Mouse (Mus musculus) left cerebral cortex, postnatal 25 days (tissue): ENCODE results near the gene Slc12a4. TPM values are rescaled to one million over a fixed set of nuclear protein-coding genes. Genes with fewer than 3 reads are reported as not detected.
"Not testable (repeated sequence)": the region's sequence is repeated elsewhere in the genome, so short reads cannot be mapped to it uniquely, and the experiment has no call there.

Source experiments
- DNase-seq, 2 experiments: peaks; one replicate each; pipeline ENCODE4 v3.0.0; 2022; ENCODE audit warnings: low spot score in 2 of 2, mixed read lengths in 1 of 2
- intact Hi-C: fragments of 180-260 bp; cut with DNase I; formaldehyde crosslinking; loops from one replicate; pipeline ENCODE4 v1.15.1; 2025
- total RNA-seq, 2 experiments: library from RNA; stranded (reverse); gene quantifications; 2 replicates each; pipeline ENCODE4 v1.2.3; 2021

The Slc12a4 gene
- total RNA-seq: 10 to 100 TPM; 20.0 to 23.3 TPM

GRCm38 (mm10) chr8:105965905-105966341, at the start of gene Slc12a4:
Gene Slc12a4 (minus strand): TSS chr8:105966097.
- intact Hi-C loops: no loop called here
- peak in 1 of 2 experiments; percentile 23 for DNase-seq

DNA sequence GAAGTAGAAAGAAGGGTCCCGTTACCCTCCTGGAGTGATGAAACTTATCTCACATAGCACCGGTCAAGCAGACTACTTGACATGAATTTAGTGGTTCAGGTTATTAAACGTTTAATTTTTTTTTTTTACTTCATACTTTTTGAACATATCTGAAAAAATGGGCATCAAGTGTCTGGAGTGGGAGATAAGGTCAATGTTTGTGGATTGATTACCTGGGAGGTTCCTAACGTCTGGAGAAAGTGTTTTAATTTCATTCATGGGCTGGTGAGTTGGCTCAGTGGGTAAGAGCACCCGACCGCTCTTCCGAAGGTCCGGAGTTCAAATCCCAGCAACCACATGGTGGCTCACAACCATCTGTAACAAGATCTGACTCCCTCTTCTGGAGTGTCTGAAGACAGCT, 46.3 kb upstream of the Slc12a4 start:
- intact Hi-C loops, DNase-seq: not testable (repeated sequence)

DNA sequence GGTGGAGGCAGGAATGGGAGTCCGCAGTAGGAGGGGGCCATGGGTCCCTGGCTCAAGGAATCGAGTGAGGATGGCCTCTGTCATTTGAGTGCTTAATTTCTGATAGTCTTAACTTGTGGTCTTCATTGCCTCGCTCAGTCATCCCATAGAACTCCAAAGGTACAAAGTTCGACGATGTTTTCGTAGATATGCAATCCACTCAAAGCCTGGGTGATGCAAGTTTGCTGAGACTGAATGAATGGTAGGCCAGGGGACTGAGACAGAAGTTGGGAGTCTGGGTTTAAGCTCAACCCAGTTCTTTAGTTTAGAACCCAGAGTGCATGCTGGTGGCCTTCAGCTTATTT, 45.7 kb upstream of the Slc12a4 start, which contains the start of gene Ddx28:
TSS of gene Ddx28 (minus strand) at position 240 of the 344 bp plus-strand sequence.
- no peak for DNase-seq
- intact Hi-C loops: loop anchor here (1.0 kb wide), 2 partner anchors 48 to 111 kb away; partner anchors contain the start of gene Pskh1

GRCm38 (mm10) chr8:106010748-106011642, 45.1 kb upstream of the Slc12a4 start:
- intact Hi-C loops: loop anchor here (1.0 kb wide), 2 partner anchors 48 to 111 kb away; partner anchors contain the start of gene Pskh1
- DNase-seq: peak; percentile 96 to 98

GRCm38 (mm10) chr8:106007891-106008290, 42.0 kb upstream of the Slc12a4 start:
- intact Hi-C loops: not testable (repeated sequence)

GRCm38 (mm10) chr8:106007135-106007534, 41.2 kb upstream of the Slc12a4 start:
- intact Hi-C loops: no loop called here

More at GRCm38 (mm10) chr8:106007891-106008290, 42.0 kb upstream of the Slc12a4 start:
- not testable (repeated sequence) for DNase-seq

DNA sequence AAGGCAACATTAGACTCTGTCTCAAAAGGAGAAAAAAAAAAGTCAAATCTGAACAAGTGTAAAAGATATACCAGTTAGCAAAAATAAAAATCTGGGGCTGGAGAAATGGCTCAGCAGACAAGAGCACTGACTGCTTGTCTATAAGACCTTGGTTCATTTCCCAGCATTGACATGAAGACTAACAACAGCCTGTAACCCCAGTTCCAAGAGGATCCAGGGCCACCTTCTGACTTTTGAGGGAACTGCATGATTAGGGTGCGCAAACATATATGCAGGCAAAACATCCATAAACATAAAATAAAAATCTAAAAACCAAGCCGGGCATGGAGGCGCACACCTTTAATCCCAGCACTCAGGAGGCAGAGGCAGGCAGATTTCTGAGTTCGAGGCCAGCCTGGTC, 40.5 kb upstream of the Slc12a4 start:
- no peak for DNase-seq
- intact Hi-C loops: no loop called here

More at GRCm38 (mm10) chr8:106007135-106007534, 41.2 kb upstream of the Slc12a4 start:
- no peak for DNase-seq

DNA sequence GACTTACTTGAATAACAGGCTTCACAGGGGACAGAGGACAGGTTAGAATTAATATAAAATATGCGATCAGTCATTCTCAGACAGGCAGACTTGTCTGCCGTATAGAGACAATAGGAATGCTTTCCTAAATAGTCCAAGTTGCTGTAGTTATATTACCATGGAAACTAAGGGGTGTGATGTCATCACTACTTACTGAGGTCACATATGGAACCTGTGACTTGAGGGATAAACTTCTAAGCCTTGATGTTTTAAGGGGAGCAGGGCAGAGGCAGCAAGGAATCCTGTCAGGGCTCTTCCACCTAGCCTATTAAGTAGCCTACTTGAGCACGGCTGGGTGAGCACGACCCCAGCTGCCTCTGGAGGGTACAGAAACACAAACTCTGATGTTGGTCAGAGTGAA, 40.0 kb upstream of the Slc12a4 start, which contains the start of gene Dpep2nb:
TSS of gene Dpep2nb (minus strand) at position 101 of the 400 bp plus-strand sequence.
- DNase-seq: no peak
- intact Hi-C loops: no loop called here

DNA sequence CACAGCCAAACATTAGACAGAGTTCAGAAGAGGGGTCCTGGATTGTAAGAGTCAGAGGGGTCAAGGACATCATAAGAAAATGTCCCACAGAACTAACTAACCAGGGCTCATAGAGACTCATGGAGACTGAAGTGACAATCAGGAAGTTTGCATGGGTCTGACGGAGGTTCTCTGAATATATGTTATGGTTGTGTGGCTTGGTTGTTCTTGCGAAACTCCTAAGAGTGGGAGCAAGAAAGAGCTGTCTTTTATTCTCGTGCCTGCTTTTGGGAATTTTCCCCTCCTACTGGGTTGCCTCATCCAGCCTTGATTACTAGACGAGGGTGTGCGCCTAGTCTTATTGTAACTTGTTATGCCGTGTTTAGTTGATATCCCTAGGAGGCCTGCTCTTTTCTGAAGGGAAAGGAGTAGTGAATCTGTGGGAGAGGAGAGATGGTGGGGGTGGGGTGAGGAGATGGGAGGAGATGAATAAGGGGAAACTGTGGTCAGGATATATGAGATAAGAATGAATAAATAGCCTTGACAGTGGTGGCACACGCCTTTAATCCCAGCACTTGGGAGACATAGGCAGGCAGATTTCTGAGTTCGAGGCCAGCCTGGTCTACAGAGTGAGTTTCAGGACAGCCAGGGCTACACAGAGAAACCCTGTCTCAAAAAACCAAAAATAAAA, 38.8 kb upstream of the Slc12a4 start:
- intact Hi-C loops: no loop called here
- DNase-seq: no peak

DNA sequence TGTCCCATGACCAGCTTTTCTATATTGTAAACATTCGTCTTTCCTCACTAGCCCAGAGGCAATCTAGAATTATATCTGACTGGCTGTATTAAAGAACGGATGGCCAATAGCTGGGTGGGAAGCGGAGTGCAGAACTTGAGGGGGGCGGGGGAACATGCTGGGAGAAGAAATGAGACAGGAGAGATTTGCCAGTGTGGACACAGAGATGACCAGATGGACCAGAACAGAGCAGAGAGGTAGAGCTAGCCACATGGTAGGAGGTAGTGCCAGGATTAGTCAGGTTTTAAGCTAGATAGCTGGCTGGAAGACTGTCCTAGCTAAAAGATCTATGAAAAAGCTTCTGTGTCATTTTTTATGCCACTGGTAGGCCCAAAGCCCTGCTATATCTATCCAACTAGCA, 36.0 kb upstream of the Slc12a4 start:
- intact Hi-C loops: no loop called here
- no peak for DNase-seq

DNA sequence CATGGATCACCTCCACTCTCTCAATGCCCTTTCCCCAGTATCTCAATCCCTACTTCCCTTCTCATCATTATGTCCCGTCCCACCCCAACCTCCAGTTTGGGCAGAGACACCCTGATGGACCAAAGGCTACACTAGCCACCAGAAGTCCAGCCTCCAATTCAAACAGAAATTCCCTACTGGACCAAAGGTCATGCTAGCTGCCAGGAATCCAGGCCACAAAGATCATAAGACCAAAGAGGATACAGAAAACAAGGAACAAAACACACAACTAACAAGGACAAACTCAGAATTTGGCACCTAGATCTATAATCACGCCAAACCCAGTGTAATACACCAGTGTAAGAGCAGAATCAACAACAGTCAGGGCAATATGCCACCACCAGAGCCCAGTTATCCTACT, 33.1 kb upstream of the Slc12a4 start:
- no peak for DNase-seq
- intact Hi-C loops: no loop called here

GRCm38 (mm10) chr8:105996359-105996758, 30.5 kb upstream of the Slc12a4 start:
- intact Hi-C loops: no loop called here
- DNase-seq: no peak

DNA sequence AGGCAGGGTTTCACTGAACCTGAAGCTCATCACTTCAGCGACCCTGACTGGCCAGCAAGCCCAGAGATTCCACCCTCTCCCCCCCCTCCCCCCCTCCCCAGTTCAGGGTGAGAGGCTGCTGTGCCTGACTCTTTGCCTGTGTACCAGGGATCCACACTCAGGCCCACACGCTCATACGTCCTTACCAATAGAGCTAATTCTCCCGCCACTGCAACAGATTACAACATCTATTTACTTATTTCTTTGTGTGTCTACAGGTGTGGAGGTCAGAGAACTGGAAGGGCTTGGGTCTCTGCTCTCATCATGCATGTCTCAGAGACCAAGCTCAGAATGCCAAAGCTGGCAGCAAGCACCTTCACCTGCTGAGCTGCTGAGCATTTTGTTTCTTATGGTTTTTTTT, 27.3 kb upstream of the Slc12a4 start:
- DNase-seq: no peak
- intact Hi-C loops: no loop called here

DNA sequence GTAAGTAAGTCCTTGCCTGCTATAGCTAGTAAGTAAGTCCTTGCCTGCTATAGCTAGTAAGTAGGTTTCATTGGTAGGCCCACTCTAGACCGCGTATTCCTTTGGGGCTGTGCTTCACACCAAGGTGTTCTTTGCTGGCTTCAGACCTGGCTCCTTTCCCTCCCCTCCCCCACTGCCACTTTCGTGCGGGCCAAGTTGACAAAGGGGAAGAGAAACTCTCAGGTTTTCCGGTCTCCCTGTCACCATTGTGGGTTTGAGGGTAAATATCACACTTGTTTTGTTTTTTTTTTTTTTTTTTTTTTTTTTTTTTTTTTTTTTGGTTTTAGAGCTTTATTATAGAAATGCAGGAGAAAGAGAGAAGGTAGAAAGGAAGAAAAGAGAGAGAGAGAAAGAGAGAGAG, 26.6 kb upstream of the Slc12a4 start:
- intact Hi-C loops: no loop called here
- DNase-seq: no peak

- DNase-seq: no peak
- intact Hi-C loops: loop anchor here (1.0 kb wide), 1 partner anchor 31 kb away; no protein-coding TSS in a partner anchor
Observed at GRCm38 (mm10) chr8:105991546-105991945, 25.6 kb upstream of the Slc12a4 start.

DNA sequence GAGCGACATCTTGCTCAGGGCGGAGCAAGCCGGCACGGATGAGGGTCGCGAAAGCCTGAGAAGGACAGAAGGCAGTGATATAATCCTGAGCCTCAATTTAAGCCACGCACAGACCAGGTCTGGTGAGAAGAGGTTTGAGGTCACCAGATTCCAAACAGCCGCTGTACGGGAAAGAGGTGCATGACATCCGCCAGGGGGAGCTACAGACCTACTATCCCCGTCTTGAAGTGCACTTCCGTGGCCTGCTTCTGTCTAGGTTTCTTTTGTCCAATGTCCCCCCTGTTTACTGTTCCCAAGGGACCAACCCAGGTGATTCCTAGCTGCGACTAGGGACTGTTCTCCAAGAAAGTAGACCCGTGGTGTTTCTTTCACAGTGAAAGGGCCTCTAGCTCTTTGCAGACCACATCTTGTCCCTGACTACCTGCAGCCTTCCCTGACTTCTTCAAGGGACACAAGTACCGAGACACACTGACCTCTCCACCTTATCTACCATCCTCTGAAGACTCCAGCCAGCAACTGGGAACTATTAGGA, 25.0 kb upstream of the Slc12a4 start, which contains the start of gene Dus2:
TSS of gene Dus2 (plus strand) at position 482 of the 532 bp plus-strand sequence.
- intact Hi-C loops: loop anchor here (1.0 kb wide), 1 partner anchor 31 kb away; no protein-coding TSS in a partner anchor
- peak; percentile 42 to 73 for DNase-seq

DNA sequence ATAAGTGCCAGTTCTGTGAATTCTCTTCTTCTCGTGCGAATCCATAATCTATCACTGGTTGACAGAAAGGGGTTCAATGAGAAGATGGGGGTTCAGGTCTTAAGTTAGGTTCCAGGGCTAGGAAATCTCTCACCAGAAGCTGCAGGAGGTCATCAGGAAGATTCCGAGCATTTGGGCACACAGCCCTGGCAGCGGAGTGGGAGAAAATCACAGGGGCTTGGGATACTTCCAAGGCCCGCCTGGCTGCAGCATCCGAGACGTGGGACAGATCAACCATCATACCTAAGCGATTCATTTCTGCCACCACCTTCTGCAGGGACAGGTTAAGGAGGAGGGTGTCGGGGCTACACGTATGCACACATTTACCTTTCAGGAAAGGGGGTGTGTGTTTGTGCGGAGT, 22.6 kb upstream of the Slc12a4 start:
- intact Hi-C loops: no loop called here
- DNase-seq: no peak

DNA sequence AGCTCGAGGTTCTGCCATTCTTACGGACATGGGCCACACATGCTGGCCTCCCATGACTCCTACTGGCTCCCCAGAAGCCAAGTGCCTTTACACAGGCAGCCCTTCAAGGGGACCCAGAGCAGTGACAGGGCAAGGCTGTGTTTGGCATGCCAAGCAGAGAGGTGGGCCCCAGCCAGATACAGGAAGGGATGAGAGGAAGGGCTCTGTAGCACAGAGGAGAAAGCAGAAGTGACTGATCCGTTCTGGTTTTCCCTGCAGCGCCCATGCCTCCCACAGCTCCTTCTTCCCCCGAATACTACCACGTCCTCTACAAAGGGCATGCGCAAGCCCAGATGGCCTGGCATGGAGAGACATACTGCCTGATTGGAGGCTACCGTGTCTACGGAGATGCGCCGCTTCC, 17.5 kb upstream of the Slc12a4 start:
- intact Hi-C loops, DNase-seq: not testable (repeated sequence)

DNA sequence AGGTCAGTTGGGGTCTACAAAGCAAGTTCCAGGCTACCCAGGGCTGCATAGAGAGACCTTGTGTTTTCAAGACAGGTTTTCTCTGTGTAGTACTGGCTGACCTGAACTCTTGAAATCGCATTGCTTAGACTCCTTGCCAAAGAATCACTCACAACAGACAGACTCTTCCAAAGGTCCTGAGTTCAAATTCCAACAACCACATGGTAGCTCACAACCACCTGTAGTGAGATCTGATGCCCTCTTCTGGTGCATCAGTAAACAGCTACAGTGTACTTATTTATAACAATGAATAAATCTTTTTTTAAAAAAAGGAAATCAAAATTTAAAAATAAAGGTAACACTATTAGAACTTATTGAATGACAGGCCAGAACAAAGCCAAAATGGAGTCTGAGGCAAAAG, 15.2 kb upstream of the Slc12a4 start:
- DNase-seq: no peak
- intact Hi-C loops: no loop called here

DNA sequence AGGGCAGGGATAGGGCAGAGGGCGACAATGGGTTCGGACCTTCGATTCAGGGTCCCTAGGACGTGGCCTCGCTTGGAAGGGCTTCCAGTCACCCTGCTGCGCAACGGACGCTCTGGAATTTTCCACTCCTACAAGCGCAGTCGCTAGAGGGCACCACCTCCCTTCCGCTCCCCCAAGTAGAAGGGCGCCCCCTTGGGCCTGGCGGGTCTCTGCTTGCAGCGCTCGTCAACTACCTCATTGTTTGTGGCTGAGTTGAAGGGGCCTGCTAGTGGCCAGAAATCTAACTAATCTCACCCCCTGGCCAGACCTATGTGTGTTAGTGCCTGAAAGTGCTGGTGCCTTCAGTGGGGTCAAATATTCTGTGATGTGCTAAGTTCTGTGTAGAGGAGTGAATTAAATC, 13.4 kb upstream of the Slc12a4 start, which contains the start of gene Dpep3:
TSS of gene Dpep3 (minus strand) at position 105 of the 400 bp plus-strand sequence.
- intact Hi-C loops: no loop called here
- no peak for DNase-seq
